ENCODE assay signal across 26 mouse cellular contexts in genomic region chr17:68280915-68281314, GRCm38 (mm10). TPM values are rescaled to one million over a fixed set of nuclear protein-coding genes. Genes with fewer than 3 reads are reported as not detected.
"Had no signal": no experiment of that assay in that cellular context is flagged by ENCODE, and none has a peak within 500 bp of the region (broad histone marks: within the 10 kb centered on the region; RNA-seq: fewer than 3 reads in every experiment).

No protein-coding gene starts in this region.

- H3K27ac ChIP-seq: gastrocnemius, adult 2 months; heart, embryonic 10.5 days; hindbrain, embryonic 10.5 days; hindbrain, embryonic 12.5 days; hindbrain, embryonic 14.5 days; layer of hippocampus, adult 2 months; left cerebral cortex, adult 2 months; limb, embryonic 10.5 days; limb, embryonic 12.5 days had no signal

- H3K9ac ChIP-seq: heart, embryonic 12.5 days; hindbrain, embryonic 12.5 days; hindbrain, embryonic 14.5 days; limb, embryonic 12.5 days had no signal

- H3K4me3 ChIP-seq: gastrocnemius, adult 2 months; heart, embryonic 10.5 days; heart, embryonic 12.5 days; hindbrain, embryonic 10.5 days; hindbrain, embryonic 12.5 days; layer of hippocampus, adult 2 months; left cerebral cortex, adult 2 months; limb, embryonic 10.5 days; limb, embryonic 12.5 days had no signal

- H3K36me3 ChIP-seq: heart, embryonic 10.5 days; heart, embryonic 12.5 days; hindbrain, embryonic 10.5 days; hindbrain, embryonic 12.5 days; limb, embryonic 10.5 days; limb, embryonic 12.5 days had no signal

- H3K9me3 ChIP-seq: heart, embryonic 10.5 days; heart, embryonic 12.5 days; hindbrain, embryonic 10.5 days; hindbrain, embryonic 12.5 days; limb, embryonic 10.5 days; limb, embryonic 12.5 days had no signal

- H3K27me3 ChIP-seq: hindbrain, embryonic 12.5 days had no signal

- H3K4me2 ChIP-seq: heart, embryonic 12.5 days; hindbrain, embryonic 12.5 days; hindbrain, embryonic 14.5 days; limb, embryonic 12.5 days; liver, embryonic 11.5 days had no signal

- ATAC-seq: hindbrain, embryonic 16.5 days; inflammation-experienced regulatory T-cells, adult 6 months had no signal

- DNase-seq: gastrocnemius, adult 2 months; gastrocnemius, postnatal 10 days; gastrocnemius, postnatal 25 days; heart, adult 18-20 months; heart, postnatal 10 days; heart, postnatal 4 days; kidney, adult 18-20 months; kidney, adult 8-10 months; kidney, postnatal 10 days; kidney, postnatal 25 days; kidney, postnatal 4 days; liver had no signal

- H3K4me1 ChIP-seq: heart, embryonic 10.5 days; heart, embryonic 12.5 days had no signal

RNA-seq across cellular contexts. Expression of gene L3mbtl4, which starts 7.3 kb away (rescaled TPM):
- polyA plus RNA-seq: heart, embryonic 10.5 days; heart, embryonic 14.5 days; heart, embryonic 16.5 days; hindbrain, embryonic 10.5 days; limb, embryonic 10.5 days; liver, embryonic 11.5 days had no signal
